Mouse (Mus musculus) ES-Bruce4 (cell line): ENCODE data around the gene Madd. TPM values are rescaled to one million over a fixed set of nuclear protein-coding genes. Genes with fewer than 3 reads are reported as not detected.

Source experiments
- H3K27ac ChIP-seq: 2 replicates; pipeline ENCODE4 v1.5.1; 2012; ENCODE audit warnings: low read length, inconsistent platforms; ENCODE audit not compliant: insufficient read depth
- H3K27me3 ChIP-seq: 2 replicates; pipeline ENCODE4 v1.6.1; 2012; ENCODE audit warnings: mild to moderate bottlenecking, low read length, inconsistent platforms; ENCODE audit not compliant: control insufficient read depth, poor library complexity, insufficient read depth, severe bottlenecking
- H3K36me3 ChIP-seq: 2 replicates; pipeline ENCODE4 v1.6.1; 2012; ENCODE audit warnings: inconsistent platforms, mild to moderate bottlenecking, low read length, moderate library complexity; ENCODE audit not compliant: control insufficient read depth, poor library complexity, insufficient read depth, severe bottlenecking
- H3K4me1 ChIP-seq: one replicate; pipeline ENCODE4 v1.8.1; 2011; ENCODE audit warnings: low read length; ENCODE audit not compliant: control insufficient read depth, insufficient read depth
- H3K4me3 ChIP-seq: 2 replicates; pipeline ENCODE4 v1.5.1; 2011; ENCODE audit warnings: low read depth, mild to moderate bottlenecking, low read length
- H3K9ac ChIP-seq: 2 replicates; pipeline ENCODE4 v1.6.1; 2012; ENCODE audit warnings: low read depth, mild to moderate bottlenecking, inconsistent platforms; ENCODE audit not compliant: poor library complexity, severe bottlenecking
- H3K9me3 ChIP-seq: replicated peaks from 2 replicates; pipeline ENCODE4 v1.6.1; 2012; ENCODE audit warnings: mild to moderate bottlenecking, low read length, inconsistent platforms; ENCODE audit not compliant: control insufficient read depth, poor library complexity, insufficient read depth, severe bottlenecking
- CTCF ChIP-seq: IDR thresholded peaks from one replicate; pipeline ENCODE4 v1.8.1; 2011; ENCODE audit warnings: low read depth, low read length
- EP300 ChIP-seq: IDR thresholded peaks from 2 replicates; pipeline ENCODE4 v1.6.1; 2011; ENCODE audit warnings: low read depth, low read length; ENCODE audit not compliant: insufficient read depth
- POLR2A ChIP-seq: IDR thresholded peaks from one replicate; pipeline ENCODE4 v1.8.1; 2011; ENCODE audit warnings: low read length; ENCODE audit not compliant: insufficient read depth
- polyA plus RNA-seq: library from polyadenylated mRNA; stranded (reverse); fragments of >200 nt; gene quantifications from 2 replicates; pipeline ENCODE4 v1.2.4, GENCODE M21; 2011; ENCODE audit warnings: low read depth; ENCODE audit not compliant: missing spikeins, insufficient read depth, insufficient read length

The Madd gene
- polyA plus RNA-seq, 1 experiment: 7.3 TPM

DNA sequence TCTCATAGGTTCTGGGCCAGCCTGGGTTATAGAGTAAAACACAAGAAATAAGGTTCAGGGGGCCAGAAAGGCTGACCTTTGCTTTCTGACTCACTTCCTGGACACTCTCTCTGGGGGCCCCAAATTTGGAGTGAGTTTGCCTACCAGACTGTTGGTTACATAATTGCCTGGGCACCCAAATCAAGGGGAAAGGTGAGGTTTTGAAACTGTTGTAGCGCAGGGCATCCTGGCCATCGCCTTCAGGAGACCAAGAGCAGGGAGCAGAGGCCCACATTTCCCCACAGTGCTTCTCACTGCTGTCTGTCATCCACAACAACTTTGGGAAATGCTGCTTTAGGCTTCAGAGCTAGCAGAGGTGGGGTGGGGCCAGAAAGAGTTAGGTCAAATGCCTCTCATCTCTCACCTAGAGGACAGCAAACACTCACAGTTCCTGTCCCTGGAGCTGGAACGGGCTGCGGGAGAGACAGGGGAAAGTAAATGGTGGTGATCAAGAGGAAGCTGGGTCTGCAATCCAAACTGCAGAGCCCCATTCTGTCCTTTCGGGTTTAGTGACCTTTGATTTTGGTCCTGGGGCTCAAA, 73.7 kb downstream of the Madd start:
- no peak for TF ChIP-seq CTCF
- TF ChIP-seq EP300: no peak
- no peak for TF ChIP-seq POLR2A
- H3K27ac ChIP-seq: no peak overlapping the region
- no peak overlapping the region for H3K4me3 ChIP-seq
- H3K9ac ChIP-seq: no peak overlapping the region
- no peaks in the 10 kb centered on the region for H3K4me1 ChIP-seq
- no peaks in the 10 kb centered on the region for H3K27me3 ChIP-seq
- H3K9me3 ChIP-seq: no peaks in the 10 kb centered on the region
- H3K36me3 ChIP-seq: no peaks in the 10 kb centered on the region

DNA sequence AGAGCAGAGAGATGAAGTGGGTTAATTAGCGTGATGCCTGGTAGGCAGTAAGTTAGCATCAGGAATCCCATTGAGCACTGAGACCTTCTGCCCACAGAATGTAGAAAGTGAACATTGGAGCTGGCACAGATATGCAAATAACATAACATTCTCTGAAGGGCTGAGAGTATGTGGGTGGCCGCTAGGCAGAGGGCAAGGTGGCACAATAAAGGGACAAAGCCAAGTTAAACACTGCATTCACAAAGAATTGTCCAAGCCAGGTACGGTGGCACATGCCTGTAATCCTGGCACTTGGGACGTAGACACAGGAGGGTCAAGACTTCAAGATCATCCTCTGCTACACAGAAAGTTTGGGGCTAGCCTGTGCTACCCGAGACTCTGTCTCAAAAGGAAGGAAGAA, 74.4 kb downstream of the Madd start:
- H3K9me3 ChIP-seq: no peaks in the 10 kb centered on the region
- H3K4me1 ChIP-seq: no peaks in the 10 kb centered on the region
- TF ChIP-seq EP300: no peak
- no peak for TF ChIP-seq POLR2A
- TF ChIP-seq CTCF: no peak
- no peak overlapping the region for H3K27ac ChIP-seq
- H3K36me3 ChIP-seq: no peaks in the 10 kb centered on the region
- H3K27me3 ChIP-seq: no peaks in the 10 kb centered on the region
- no peak overlapping the region for H3K4me3 ChIP-seq
- no peak overlapping the region for H3K9ac ChIP-seq

DNA sequence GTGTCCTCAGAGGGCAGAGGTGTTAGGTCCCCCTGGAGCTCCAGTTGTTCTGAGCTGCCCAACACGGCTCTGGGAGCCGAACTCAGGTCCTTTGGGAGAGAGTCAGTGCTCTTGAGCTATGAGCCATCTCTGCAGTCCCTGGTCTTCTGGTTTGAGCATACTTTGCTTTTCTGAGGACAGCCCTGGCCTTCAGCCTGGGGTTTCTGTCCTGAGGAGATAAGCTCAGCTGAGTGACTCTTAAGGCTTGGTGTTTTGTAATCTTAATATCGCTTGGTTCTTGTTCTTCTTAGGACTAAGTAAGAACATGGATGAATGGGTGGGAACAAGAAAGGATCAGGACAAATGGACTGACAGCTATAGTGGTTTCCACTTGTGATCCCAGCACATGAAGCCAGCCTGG, 75.5 kb downstream of the Madd start:
- TF ChIP-seq POLR2A (no peak), CTCF (no peak), EP300 (no peak)

DNA sequence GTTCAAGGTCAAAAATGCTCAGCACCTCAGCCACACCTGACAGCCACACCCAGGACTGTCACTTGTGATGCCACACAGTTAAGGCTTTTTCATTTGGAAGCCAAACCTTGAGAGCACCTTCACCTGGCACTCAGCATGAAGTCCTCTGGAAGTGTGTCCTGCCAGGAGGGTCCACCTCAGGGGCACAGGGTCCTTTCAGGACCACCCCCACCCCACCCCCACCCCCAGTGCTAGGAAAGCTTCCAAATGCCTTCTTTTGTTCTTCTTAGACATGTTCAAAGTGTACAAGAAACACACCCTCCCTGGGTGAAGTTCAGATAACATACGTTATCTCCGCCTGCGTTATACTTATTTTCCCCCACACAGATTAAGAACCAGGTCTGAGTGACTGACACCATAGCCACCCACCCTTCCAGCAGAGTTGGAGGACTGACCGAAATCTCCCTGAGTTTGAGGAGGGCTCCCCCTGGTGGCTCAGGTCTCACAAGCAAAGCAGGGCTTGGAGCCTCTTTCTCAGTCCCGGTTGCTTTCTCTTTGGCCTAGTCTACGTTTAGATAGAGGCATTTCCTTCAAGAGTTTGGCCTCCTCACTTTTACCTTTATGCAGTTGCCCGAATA, 82.4 kb downstream of the Madd start:
- H3K9me3 ChIP-seq: no peaks in the 10 kb centered on the region
- H3K4me1 ChIP-seq: no peaks in the 10 kb centered on the region
- H3K9ac ChIP-seq: no peak overlapping the region
- H3K27me3 ChIP-seq: no peaks in the 10 kb centered on the region
- TF ChIP-seq CTCF: peak; percentile 90
- no peak for TF ChIP-seq EP300
- H3K36me3 ChIP-seq: no peaks in the 10 kb centered on the region
- H3K27ac ChIP-seq: no peak overlapping the region
- no peak overlapping the region for H3K4me3 ChIP-seq

More for the DNA sequence above, 75.5 kb downstream of the Madd start:
- no peak overlapping the region for H3K9ac ChIP-seq
- no peaks in the 10 kb centered on the region for H3K9me3 ChIP-seq
- no peak overlapping the region for H3K4me3 ChIP-seq
- H3K27me3 ChIP-seq: no peaks in the 10 kb centered on the region
- no peaks in the 10 kb centered on the region for H3K4me1 ChIP-seq
- no peaks in the 10 kb centered on the region for H3K36me3 ChIP-seq
- no peak overlapping the region for H3K27ac ChIP-seq

DNA sequence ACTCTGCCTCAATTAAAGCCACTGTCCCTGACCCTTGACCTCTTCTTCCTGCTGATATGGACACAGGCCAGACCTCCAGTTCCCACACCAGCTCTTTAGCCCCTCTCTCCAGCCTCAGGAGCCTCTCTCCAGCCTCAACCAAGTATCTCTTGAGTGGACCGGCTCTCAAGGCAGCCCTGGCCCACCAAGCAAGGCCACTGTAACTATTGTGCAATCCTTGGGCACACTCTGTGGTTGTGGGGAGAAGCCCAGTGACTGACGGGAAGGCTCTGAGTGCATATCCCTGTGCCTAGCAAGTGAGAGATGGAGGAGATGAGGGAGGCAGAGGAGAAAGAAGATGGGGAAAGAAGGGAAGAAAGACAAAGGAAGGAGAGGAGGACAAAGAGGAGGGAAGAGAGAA, 85.5 kb downstream of the Madd start:
- Histone ChIP-seq H3K4me3 (no peak overlapping the region), H3K9ac (no peak overlapping the region), H3K36me3 (no peaks in the 10 kb centered on the region), H3K4me1 (no peaks in the 10 kb centered on the region), H3K27me3 (no peaks in the 10 kb centered on the region), H3K27ac (no peak overlapping the region), H3K9me3 (no peaks in the 10 kb centered on the region)
- TF ChIP-seq EP300 (no peak), CTCF (no peak), POLR2A (no peak)

DNA sequence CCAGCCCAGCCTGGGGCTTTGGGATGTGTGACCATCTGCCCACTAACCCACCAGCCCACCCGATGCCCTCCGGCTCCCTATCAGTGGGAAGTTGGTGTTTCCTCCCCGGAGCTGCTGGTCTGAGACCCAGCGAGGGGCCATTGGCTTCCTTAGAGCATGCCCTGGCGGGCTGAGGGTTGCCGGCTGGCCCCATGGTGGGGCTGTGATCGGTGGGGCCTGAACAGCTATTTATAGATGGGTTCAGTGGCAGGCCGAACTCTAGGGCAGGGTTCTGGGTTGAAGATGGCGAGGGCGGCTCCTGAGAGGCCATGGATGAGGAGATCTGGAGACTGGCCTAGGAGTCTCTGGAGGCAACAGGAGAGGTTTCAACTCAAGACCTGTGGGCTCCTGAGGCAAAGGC, 86.6 kb downstream of the Madd start:
- H3K9ac ChIP-seq: no peak overlapping the region
- no peaks in the 10 kb centered on the region for H3K36me3 ChIP-seq
- no peaks in the 10 kb centered on the region for H3K9me3 ChIP-seq
- no peak for TF ChIP-seq POLR2A
- TF ChIP-seq CTCF: no peak
- no peak for TF ChIP-seq EP300
- H3K27ac ChIP-seq: no peak overlapping the region
- no peaks in the 10 kb centered on the region for H3K27me3 ChIP-seq
- no peak overlapping the region for H3K4me3 ChIP-seq
- H3K4me1 ChIP-seq: no peaks in the 10 kb centered on the region
